Mouse (Mus musculus): ENCODE measurements around the gene Pik3ca. TPM values are rescaled to one million over a fixed set of nuclear protein-coding genes. Genes with fewer than 3 reads are reported as not detected.

Pik3ca gene
- polyA plus RNA-seq, 1 experiment from 2014 or later: 16.2 TPM

DNA sequence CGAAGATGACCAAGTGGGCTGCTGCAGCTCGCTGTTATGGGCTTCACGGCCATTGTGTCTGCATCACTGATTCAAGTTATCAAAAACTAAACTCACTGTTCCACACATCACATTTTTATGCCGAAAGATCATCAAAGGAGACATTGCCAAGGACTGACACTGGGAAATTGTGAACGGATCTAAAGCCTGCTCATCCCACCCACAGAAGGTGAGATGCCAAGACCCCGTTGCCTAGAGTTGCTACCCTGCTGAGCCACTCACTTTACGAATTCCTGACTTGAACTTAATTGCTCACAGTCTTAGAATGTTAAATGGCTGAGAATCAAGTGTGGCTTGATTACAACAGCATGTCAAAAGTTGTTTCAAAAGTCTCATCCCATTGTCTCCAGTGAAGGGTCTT, 73.0 kb downstream of the Pik3ca start:
- H3K4me1 ChIP-seq: no peaks in the 10 kb centered on the region
- no peak overlapping the region for H3K4me3 ChIP-seq
- 75% methylated on average over 7 of the region's 7 CpGs for WGBS
- no peaks in the 10 kb centered on the region for H3K9me3 ChIP-seq (replicated peaks)
- H3K4me2 ChIP-seq: no peak overlapping the region
- 0 out of 2 replicates have a peak, but pooled peaks cover 11% of the 10 kb centered on the region for H3K36me3 ChIP-seq (ENCODE audit: poor library complexity, severe bottlenecking)
- H3K27me3 ChIP-seq: no peaks in the 10 kb centered on the region
- ATAC-seq: no peak
- no peak overlapping the region for H3K27ac ChIP-seq
- H3K9ac ChIP-seq: no peak overlapping the region

DNA sequence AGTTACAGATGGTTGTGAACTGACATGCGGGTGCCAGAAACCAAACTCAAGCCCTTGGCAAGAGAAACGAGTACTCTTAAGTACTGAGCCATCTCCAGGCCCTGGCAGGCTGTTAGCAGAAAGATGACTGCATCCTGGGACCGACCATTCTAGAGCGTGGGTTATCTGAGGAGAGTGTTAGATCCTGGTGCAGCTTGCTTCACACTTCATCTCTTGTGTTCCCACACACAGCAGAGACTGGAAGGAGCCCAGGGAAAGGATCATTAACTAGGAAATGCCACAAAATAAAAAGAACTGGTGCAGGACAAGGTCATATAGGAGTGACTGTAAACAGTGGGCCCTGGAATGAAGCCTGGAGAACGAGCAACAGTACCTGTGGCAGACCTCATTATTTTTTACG, 73.6 kb downstream of the Pik3ca start:
- no peak overlapping the region for H3K27ac ChIP-seq
- H3K4me1 ChIP-seq: no peaks in the 10 kb centered on the region
- 0 out of 2 replicates have a peak, but pooled peaks cover 10% of the 10 kb centered on the region for H3K36me3 ChIP-seq (ENCODE audit: poor library complexity, severe bottlenecking)
- ATAC-seq: no peak
- H3K4me2 ChIP-seq: no peak overlapping the region
- H3K9ac ChIP-seq: no peak overlapping the region
- no peak overlapping the region for H3K4me3 ChIP-seq
- H3K27me3 ChIP-seq: no peaks in the 10 kb centered on the region
- H3K9me3 ChIP-seq (replicated peaks): no peaks in the 10 kb centered on the region
- WGBS: 76% methylated on average over 6 of the region's 6 CpGs

DNA sequence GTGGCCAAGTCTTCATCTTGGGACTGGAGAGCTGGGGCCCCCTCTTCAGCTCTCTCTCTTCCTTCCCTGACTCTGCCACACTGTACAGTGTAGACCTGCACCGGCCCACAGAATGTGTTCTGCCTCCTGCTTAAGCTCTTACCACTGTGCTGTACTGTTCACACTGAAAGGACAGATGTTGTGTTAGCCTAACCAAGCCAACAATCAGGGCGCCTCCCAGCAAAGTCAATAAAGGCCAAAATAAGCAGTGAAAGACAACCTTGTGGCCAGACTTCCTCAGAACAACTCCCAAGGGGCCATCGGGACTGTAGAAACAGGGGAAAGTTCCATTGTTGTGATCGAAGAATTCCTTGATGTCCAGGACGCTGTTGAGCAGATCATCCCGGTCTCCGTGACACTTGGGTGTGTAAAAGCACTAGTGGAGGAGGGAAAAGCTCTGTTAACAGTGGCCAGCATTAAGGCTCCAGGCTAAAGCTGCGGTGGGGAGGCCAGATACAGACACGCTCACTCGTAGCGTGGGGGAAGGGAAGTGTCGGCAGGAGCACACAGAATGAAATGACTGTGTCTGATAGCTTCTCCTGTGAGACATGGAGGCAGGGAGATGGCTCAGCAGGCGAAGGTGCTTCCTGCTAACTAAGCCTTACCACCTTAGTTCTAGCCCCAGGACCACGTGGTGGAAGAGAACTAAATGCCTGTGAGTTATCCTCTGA, 74.9 kb downstream of the Pik3ca start:
- H3K4me3 ChIP-seq: no peak overlapping the region
- no peak overlapping the region for H3K4me2 ChIP-seq
- no peaks in the 10 kb centered on the region for H3K4me1 ChIP-seq
- whole genome bisulfite sequencing: 93% methylated on average over 14 of the region's 14 CpGs
- H3K27me3 ChIP-seq: no peaks in the 10 kb centered on the region
- no peaks in the 10 kb centered on the region for H3K36me3 ChIP-seq (ENCODE audit: poor library complexity, severe bottlenecking)
- no peak overlapping the region for H3K9ac ChIP-seq
- H3K27ac ChIP-seq: no peak overlapping the region
- ATAC-seq: no peak
- no peaks in the 10 kb centered on the region for H3K9me3 ChIP-seq (replicated peaks)

DNA sequence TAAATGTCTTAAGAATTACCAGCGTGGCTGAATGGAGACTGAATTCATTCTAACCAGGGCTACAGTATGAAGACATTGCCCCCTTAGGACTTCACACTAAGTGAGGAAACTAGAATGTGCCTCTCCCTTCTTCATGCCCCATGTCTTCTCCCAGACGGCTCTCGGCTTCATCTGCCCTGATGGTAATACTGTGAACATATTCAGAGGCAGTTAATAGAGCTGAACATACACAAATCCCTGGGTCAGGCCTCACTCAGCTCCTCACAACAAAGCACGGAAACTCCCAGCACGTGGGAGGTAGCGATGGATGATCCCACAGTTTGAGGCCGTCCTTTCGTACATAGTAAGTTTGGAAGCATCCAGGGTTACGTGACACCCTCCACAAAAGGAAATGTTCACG, 75.7 kb downstream of the Pik3ca start:
- no peak for ATAC-seq
- Histone ChIP-seq H3K4me3 (no peak overlapping the region), H3K9ac (no peak overlapping the region), H3K4me1 (no peaks in the 10 kb centered on the region), H3K27me3 (no peaks in the 10 kb centered on the region), H3K4me2 (no peak overlapping the region), H3K9me3 (replicated peaks) (no peaks in the 10 kb centered on the region), H3K36me3 (ENCODE audit: poor library complexity, severe bottlenecking) (no peaks in the 10 kb centered on the region), H3K27ac (no peak overlapping the region)
- 86% methylated on average over 10 of the region's 10 CpGs for WGBS

DNA sequence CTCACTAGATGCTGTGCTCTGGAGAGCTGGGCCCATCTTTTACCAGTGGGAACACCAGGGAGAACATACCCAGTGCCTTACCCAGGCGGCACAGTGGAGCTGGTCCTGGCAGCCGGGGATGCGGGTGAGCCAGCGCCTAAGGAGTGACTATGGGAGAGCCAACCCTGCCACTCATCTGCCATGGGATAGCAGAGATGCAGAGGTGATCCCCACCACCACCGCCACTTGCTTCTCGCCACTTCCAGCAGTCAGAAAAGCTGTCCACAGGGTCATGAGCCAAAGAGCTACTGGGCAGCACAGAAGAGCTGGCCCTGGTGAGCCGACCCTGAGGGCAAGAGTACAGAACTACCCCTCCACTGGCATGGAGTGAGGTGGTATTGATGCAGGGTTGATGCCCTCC, 82.5 kb downstream of the Pik3ca start:
- WGBS: 92% methylated on average over 7 of the region's 7 CpGs
- Histone ChIP-seq H3K4me1 (no peaks in the 10 kb centered on the region), H3K27ac (no peak overlapping the region), H3K27me3 (no peaks in the 10 kb centered on the region), H3K9me3 (replicated peaks) (no peaks in the 10 kb centered on the region), H3K4me2 (no peak overlapping the region), H3K4me3 (no peak overlapping the region), H3K36me3 (ENCODE audit: poor library complexity, severe bottlenecking) (no peaks in the 10 kb centered on the region), H3K9ac (no peak overlapping the region)
- ATAC-seq: no peak

DNA sequence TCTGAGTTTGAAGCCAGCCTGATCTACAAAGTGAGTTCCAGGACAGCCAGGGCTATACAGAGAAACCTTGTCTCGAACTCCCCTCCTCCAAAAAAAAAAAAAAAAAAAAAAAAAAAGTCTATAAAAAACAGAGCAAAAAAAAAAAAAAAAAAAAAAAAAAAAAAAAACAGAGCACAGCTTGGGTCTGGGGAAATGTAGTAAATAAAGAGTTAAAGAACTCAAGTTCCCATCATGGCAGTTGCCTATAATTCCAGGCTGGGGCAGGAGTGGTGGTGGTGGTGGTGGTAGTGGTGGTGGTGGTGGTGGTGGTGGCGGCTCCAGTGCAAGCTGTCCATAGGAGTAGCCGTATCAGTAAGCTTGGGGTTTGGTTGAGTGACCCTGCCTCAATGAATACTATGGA, 85.6 kb downstream of the Pik3ca start:
- H3K9me3 ChIP-seq (replicated peaks): no peaks in the 10 kb centered on the region
- H3K36me3 ChIP-seq (ENCODE audit: poor library complexity, severe bottlenecking): no peaks in the 10 kb centered on the region
- H3K27me3 ChIP-seq: no peaks in the 10 kb centered on the region
- H3K27ac ChIP-seq: no peak overlapping the region
- H3K4me3 ChIP-seq: no peak overlapping the region
- no peak for ATAC-seq
- WGBS: 82% methylated on average over 3 of the region's 3 CpGs
- H3K4me1 ChIP-seq: no peaks in the 10 kb centered on the region
- no peak overlapping the region for H3K4me2 ChIP-seq
- H3K9ac ChIP-seq: no peak overlapping the region

DNA sequence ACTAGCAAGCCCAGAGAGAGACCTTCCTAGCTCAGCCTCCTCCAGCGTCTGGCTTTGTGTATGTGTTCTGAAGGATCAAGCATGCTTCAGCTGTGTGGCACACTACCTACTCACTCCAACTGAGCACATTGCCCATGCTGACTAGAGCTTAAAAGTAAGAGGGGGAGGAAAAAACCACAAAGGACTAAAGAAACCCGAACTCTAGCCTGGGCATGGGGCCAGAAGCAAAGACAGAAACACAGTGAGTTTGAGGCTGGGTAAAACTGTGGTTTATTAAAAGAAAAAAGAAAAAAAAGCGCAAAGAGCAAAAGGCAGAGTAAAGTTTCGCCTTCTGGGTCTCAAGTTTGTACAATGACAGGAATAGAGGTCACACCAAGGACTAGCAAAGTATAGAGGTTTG, 89.1 kb downstream of the Pik3ca start:
- ATAC-seq: no peak
- no peaks in the 10 kb centered on the region for H3K9me3 ChIP-seq (replicated peaks)
- WGBS: 73% methylated on average over 4 of the region's 4 CpGs
- no peak overlapping the region for H3K4me2 ChIP-seq
- H3K27ac ChIP-seq: no peak overlapping the region
- no peaks in the 10 kb centered on the region for H3K4me1 ChIP-seq
- H3K27me3 ChIP-seq: no peaks in the 10 kb centered on the region
- no peak overlapping the region for H3K9ac ChIP-seq
- no peak overlapping the region for H3K4me3 ChIP-seq
- H3K36me3 ChIP-seq (ENCODE audit: poor library complexity, severe bottlenecking): no peaks in the 10 kb centered on the region

DNA sequence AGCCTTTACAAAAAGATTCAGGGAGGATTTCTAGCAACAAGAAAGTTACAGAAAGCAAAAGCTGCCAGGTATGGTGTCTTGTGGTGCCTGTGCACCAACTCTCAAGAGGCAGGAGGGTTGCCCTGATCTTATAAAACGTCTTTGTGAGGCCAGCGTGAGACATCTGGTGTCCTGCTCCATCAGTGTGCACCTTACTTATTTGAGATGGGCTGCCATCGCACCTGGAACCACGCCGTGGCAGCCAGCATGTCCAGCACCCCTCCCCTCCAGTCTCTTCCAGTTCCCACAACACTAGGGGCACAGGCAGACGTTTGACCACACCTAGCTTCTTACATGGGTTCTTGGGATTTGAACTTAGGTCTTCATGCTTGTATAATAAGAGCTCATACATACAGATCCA, 90.7 kb downstream of the Pik3ca start:
- no peaks in the 10 kb centered on the region for H3K27me3 ChIP-seq
- H3K9me3 ChIP-seq (replicated peaks): no peaks in the 10 kb centered on the region
- WGBS: 86% methylated on average over 6 of the region's 6 CpGs
- H3K4me1 ChIP-seq: no peaks in the 10 kb centered on the region
- H3K4me2 ChIP-seq: no peak overlapping the region
- H3K4me3 ChIP-seq: no peak overlapping the region
- no peak overlapping the region for H3K27ac ChIP-seq
- H3K9ac ChIP-seq: no peak overlapping the region
- H3K36me3 ChIP-seq (ENCODE audit: poor library complexity, severe bottlenecking): no peaks in the 10 kb centered on the region
- no peak for ATAC-seq

DNA sequence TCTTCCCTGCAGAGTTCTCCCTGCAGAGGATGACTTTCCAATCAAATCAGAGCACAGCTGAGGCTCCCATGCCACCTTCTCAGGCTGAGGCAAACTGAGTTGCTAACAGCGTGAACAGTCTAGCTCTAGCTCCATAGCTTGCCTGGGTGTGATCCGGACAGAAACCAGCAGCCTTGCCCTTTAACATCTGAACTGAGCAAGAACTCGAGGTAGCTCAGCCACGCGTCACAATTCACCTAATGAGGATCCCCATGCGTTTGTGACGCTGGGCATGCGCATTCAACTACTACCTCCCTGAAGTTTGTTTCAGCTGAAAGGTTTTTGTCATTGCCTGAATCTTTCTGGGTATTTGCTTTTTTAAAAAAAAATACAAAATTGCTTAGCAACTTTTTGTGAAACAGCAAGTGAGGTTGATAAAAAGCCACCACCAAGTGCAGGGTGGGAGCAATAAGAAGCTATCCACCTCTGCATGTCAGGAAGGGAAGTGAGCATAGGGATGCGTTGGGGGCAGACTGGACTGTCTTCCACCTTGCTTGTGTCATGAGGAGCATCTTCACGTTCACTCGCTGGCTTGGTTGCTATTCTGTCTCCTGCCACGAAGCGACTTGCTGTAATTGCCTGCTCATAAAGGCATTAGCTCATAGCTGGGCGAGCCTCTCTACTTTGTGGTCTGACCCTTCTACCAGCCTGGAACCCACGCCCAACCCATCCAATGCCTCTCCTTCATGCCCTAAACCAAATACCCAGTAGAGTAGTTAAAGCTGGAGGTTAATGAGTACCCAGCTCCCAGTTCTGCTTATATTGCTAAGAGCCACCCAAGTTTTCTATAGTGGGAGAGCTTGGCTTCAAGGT, 92.8 kb downstream of the Pik3ca start:
- ATAC-seq: no peak

DNA sequence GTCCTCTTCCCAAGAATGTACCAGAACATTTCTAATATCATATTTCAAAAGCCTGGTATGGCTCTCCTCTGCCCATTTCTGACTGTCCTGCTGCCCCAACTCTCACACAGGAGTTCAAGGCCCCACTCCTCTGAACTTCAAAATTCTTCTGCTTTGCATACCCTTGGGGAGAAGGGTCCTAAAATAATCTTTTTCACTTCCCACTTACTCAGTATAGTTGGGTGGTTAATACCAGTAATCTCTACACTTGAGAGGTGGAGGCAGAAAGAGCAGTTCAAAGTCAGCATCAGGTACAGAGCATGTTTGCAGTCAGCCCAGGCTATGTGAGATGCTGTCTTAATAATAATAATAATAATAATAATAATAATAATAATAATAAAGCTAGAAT, 93.5 kb downstream of the Pik3ca start:
- no peaks in the 10 kb centered on the region for H3K9me3 ChIP-seq (replicated peaks)
- peaks cover 7% of the 10 kb centered on the region for H3K4me1 ChIP-seq
- no peak overlapping the region for H3K9ac ChIP-seq
- H3K4me3 ChIP-seq: no peak overlapping the region
- no peaks in the 10 kb centered on the region for H3K27me3 ChIP-seq
- no peak for ATAC-seq
- no peak overlapping the region for H3K4me2 ChIP-seq
- H3K27ac ChIP-seq: no peak overlapping the region
- H3K36me3 ChIP-seq (ENCODE audit: poor library complexity, severe bottlenecking): no peaks in the 10 kb centered on the region

More for the DNA sequence above, 92.8 kb downstream of the Pik3ca start:
- Histone ChIP-seq H3K27ac (no peak overlapping the region), H3K9ac (no peak overlapping the region), H3K4me1 (peaks cover under 1% of the 10 kb centered on the region; the same call in 1 of the 2 replicates), H3K4me3 (no peak overlapping the region), H3K36me3 (ENCODE audit: poor library complexity, severe bottlenecking) (no peaks in the 10 kb centered on the region), H3K4me2 (no peak overlapping the region), H3K9me3 (replicated peaks) (no peaks in the 10 kb centered on the region), H3K27me3 (no peaks in the 10 kb centered on the region)
- 82% methylated on average over 15 of the region's 15 CpGs for WGBS

DNA sequence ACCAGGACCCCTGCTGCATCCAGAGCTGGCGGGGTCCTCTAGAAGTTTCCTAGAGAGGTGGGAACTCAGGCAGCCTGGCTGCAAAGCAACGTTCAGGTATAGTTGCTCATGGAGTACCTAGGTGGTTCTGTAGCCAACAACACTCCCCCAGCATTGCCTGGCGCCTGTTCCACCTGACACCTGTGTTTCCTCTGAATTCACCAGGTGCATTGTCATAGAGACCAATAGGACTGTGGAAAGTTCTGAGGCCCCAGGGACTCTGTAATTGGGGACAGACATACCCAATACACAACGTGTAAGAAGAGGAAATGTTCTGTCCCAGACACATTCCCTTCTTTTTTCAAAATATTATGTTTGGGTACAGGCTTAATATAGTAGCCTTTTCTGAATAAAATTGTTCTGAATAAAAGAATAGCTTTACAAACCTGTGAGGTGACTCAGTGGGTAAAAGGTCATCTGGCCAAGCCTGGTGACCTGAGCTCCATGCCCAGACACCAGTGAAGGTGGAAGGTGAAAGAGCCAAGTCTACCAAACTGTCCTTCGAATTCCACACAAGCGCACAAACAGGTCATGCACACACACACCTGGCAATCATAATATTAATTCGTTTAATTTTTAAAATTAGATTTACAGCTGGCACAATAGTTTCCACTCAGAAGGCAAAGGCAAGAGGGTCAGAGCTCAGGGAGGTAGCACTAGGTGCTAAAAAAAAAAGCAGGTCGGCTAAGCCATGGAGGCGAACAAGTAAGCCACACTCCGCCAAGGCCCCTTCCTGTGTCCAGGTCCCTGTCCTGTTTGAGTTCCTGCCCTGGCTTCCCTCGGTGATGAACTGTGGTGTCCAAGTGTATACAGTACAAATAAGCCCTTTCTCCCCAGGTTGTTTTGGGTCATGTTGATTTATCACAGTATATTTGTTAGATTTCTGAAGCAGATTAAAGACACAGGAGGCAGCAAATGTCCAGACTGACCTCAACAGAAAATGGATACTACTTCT, 94.9 kb downstream of the Pik3ca start, which contains the start of gene Kcnmb3:
Gene Kcnmb3, minus strand, starts transcription at position 135 of the 994 bp plus-strand sequence.
- H3K9me3 ChIP-seq (replicated peaks): no peaks in the 10 kb centered on the region
- no peak for ATAC-seq
- H3K36me3 ChIP-seq (ENCODE audit: poor library complexity, severe bottlenecking): no peaks in the 10 kb centered on the region
- WGBS: 85% methylated on average over 11 of the region's 11 CpGs
- H3K4me1 ChIP-seq: peaks cover 7% of the 10 kb centered on the region
- H3K27ac ChIP-seq: no peak within 1 kb of the TSS
- no peak within 1 kb of the TSS for H3K4me3 ChIP-seq
- no peak within 1 kb of the TSS for H3K4me2 ChIP-seq
- H3K9ac ChIP-seq: no peak within 1 kb of the TSS
- no peaks in the 10 kb centered on the region for H3K27me3 ChIP-seq

Measured in forebrain, embryonic 13.5 days (tissue).